Mouse (Mus musculus) hindbrain, embryonic 13.5 days (tissue): Measurements from ENCODE around the gene Kcnn3. TPM values are rescaled to one million over a fixed set of nuclear protein-coding genes. Genes with fewer than 3 reads are reported as not detected.
A peak's percentile ranks its signal among the peaks of the same experiment; 100 is the strongest.

Experiments used
- ATAC-seq: fragments of 200-750 bp; cut with Nextera tagmentation; 2 replicates; pipeline ENCODE4 v1.8.0; 2017; ENCODE audit warnings: moderate TSS enrichment; ENCODE audit not compliant: low FRiP score
- H3K27ac ChIP-seq: fragments of 300-500 bp; sonication (generic); 2 replicates; pipeline ENCODE4 v1.5.1; 2015; ENCODE audit warnings: inconsistent platforms, mild to moderate bottlenecking, moderate library complexity
- H3K27me3 ChIP-seq: fragments of 300-500 bp; sonication (generic); 2 replicates; pipeline ENCODE4 v1.6.1; 2015; ENCODE audit warnings: mild to moderate bottlenecking, inconsistent platforms
- H3K36me3 ChIP-seq: fragments of 300-500 bp; sonication (generic); 2 replicates; pipeline ENCODE4 v1.6.1; 2015; ENCODE audit warnings: mild to moderate bottlenecking, inconsistent platforms
- H3K4me1 ChIP-seq: fragments of 300-500 bp; sonication (generic); replicated peaks from 2 replicates; pipeline ENCODE4 v1.6.1; 2015; ENCODE audit warnings: inconsistent platforms
- H3K4me2 ChIP-seq: fragments of 300-500 bp; sonication (generic); 2 replicates; pipeline ENCODE4 v1.6.1; 2015; ENCODE audit warnings: inconsistent platforms, mild to moderate bottlenecking, moderate library complexity
- H3K4me3 ChIP-seq: fragments of 300-500 bp; sonication (generic); 2 replicates; pipeline ENCODE4 v1.5.1; 2015; ENCODE audit warnings: mild to moderate bottlenecking, inconsistent platforms
- H3K9ac ChIP-seq: fragments of 300-500 bp; sonication (generic); 2 replicates; pipeline ENCODE4 v1.6.1; 2015; ENCODE audit warnings: mild to moderate bottlenecking, inconsistent platforms
- H3K9me3 ChIP-seq: fragments of 300-500 bp; sonication (generic); 2 replicates; pipeline ENCODE4 v1.6.1; 2016; ENCODE audit warnings: inconsistent platforms
- WGBS: fragments of 180-500 bp; shearing (Covaris S2); methylation state at CpG from one replicate; pipeline ENCODE4 v1.1.7; 2015; 5-methylcytosine and 5-hydroxymethylcytosine counted together
- polyA plus RNA-seq: library from polyadenylated mRNA; unstranded; fragments of >200 nt; fragmentation: Nextera tagmentation; extraction: Ambion mirVana; gene quantifications from 2 replicates; pipeline ENCODE4 v1.2.1, GENCODE M21; 2015

Kcnn3 gene
- polyA plus RNA-seq, 1 experiment from 2014 or later, result 6.6 TPM

GRCm38 (mm10) chr3:89521503-89521854 lies 1.5 kb downstream of the Kcnn3 start:
- WGBS, result 12% methylated on average over 7 of the region's 7 CpGs
- peaks cover 30% of the 10 kb centered on the region for H3K27me3 ChIP-seq
- no peak for ATAC-seq
- peaks cover 7% of the 10 kb centered on the region; the same call in 1 of the 2 replicates for H3K9me3 ChIP-seq
- H3K4me2 ChIP-seq, result peak overlapping the region; percentile 87
- peaks cover 68% of the 10 kb centered on the region for H3K4me1 ChIP-seq
- H3K36me3 ChIP-seq, result no peaks in the 10 kb centered on the region
- no peak overlapping the region for H3K27ac ChIP-seq
- H3K9ac ChIP-seq, result peak overlapping the region; percentile 75
- H3K4me3 ChIP-seq, result peak overlapping the region; percentile 50

- Histone ChIP-seq H3K9ac (peak overlapping the region; percentile 75), H3K4me3 (peak overlapping the region; percentile 50), H3K9me3 (no peaks in the 10 kb centered on the region), H3K27ac (0 out of 2 replicates have a peak overlapping the region, but pooled peaks have one; percentile 25), H3K36me3 (no peaks in the 10 kb centered on the region), H3K27me3 (peaks cover 30% of the 10 kb centered on the region), H3K4me1 (peaks cover 74% of the 10 kb centered on the region), H3K4me2 (peak overlapping the region; percentile 87)
- ATAC-seq, result no peak
- WGBS, result 29% methylated on average over 6 of the region's 6 CpGs
These were observed 2.6 kb downstream of the Kcnn3 start for GRCm38 (mm10) chr3:89522450-89523128.

GRCm38 (mm10) chr3:89526298-89527090 lies 6.5 kb downstream of the Kcnn3 start:
- Histone ChIP-seq H3K27ac (peak overlapping the region; percentile 27; the same call in 1 of the 2 replicates), H3K9me3 (no peaks in the 10 kb centered on the region), H3K4me3 (no peak overlapping the region), H3K36me3 (no peaks in the 10 kb centered on the region), H3K9ac (peak overlapping the region; percentile 49), H3K27me3 (peaks cover 30% of the 10 kb centered on the region), H3K4me2 (peak overlapping the region; percentile 27), H3K4me1 (peaks cover 53% of the 10 kb centered on the region)
- no peak for ATAC-seq
- WGBS, result 66% methylated on average over 17 of the region's 17 CpGs

DNA sequence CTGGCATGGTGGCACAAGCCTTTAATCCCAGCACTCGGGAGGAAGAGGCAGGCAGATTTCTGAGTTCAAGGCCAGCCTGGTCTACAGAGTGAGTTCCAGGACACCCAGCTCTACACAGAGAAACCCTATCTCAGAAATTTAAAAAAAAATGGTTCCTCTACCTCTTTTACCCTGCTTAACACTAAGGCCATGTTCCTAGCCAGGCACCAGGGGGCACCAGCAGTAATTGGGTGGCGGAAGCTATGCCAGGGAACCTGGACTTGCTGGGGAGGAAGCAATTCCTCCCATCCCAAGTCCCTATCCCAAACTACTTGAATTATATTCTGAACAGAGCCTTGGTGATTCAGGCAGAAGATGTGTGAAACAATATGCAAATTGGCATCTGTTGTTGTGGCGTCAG lies 9.8 kb downstream of the Kcnn3 start:
- Histone ChIP-seq H3K4me2 (no peak overlapping the region), H3K4me1 (peaks cover 25% of the 10 kb centered on the region), H3K27ac (no peak overlapping the region), H3K9me3 (no peaks in the 10 kb centered on the region), H3K4me3 (no peak overlapping the region), H3K36me3 (no peaks in the 10 kb centered on the region), H3K9ac (no peak overlapping the region), H3K27me3 (0 out of 2 replicates have a peak, but pooled peaks cover 3% of the 10 kb centered on the region)
- 65% methylated on average over 3 of the region's 3 CpGs for WGBS
- ATAC-seq, result no peak

DNA sequence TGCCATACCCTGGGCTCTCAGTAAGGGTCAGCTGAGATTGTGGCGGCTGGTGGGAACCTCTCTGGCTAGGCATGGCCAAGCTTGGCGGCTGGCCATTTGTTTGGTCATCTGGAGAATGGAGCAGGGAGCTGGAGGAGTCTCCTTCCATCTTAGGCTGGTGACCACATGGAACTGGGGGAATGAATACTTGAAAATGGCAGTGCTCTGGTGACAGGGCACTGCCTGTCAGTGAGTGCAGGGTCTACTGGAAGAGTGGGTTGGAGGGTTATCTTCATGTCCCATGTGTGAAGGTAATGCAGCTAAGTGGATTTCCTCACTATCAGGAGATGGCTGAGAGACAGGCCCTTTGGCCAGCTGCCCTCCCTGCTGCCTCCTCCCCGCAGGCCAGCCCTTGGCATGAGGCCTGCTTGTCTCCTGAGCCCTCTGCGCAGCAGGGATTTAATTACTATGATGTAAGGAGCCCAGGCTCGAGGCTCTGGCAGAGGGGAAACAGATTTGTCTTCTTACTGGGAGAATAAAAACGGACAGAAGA lies 14.7 kb downstream of the Kcnn3 start:
- Histone ChIP-seq H3K4me3 (no peak overlapping the region), H3K4me1 (peaks cover 8% of the 10 kb centered on the region), H3K9ac (no peak overlapping the region), H3K9me3 (no peaks in the 10 kb centered on the region), H3K36me3 (no peaks in the 10 kb centered on the region), H3K27me3 (no peaks in the 10 kb centered on the region), H3K27ac (no peak overlapping the region), H3K4me2 (no peak overlapping the region)
- WGBS, result 48% methylated on average over 6 of the region's 6 CpGs
- peak; percentile 61; the same call in 1 of the 2 replicates for ATAC-seq

DNA sequence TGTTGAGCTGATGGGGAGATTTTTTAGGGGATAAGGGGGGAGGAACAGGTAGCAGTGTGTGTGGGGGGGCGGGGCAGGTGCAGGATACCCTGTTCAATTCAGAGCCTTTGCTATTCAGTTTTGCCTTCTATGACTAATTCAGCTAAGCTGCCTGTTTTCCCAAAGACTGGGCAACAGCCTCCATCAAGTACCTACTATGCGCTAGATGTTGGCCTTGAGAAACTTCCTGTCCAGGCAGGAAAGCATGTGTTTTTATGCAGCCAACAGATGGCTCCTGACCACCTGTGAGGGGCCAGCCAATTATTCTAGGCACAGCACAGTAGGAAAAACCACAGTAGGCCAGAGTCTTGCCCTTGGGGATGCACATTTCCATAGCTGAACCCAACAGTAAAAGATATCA lies 15.2 kb downstream of the Kcnn3 start:
- Histone ChIP-seq H3K4me3 (no peak overlapping the region), H3K27me3 (no peaks in the 10 kb centered on the region), H3K27ac (no peak overlapping the region), H3K4me1 (peaks cover 13% of the 10 kb centered on the region), H3K9me3 (no peaks in the 10 kb centered on the region), H3K4me2 (no peak overlapping the region), H3K36me3 (no peaks in the 10 kb centered on the region), H3K9ac (no peak overlapping the region)
- 93% methylated on average over 2 of the region's 2 CpGs for WGBS
- ATAC-seq, result no peak

GRCm38 (mm10) chr3:89539036-89539739 lies 19.2 kb downstream of the Kcnn3 start:
- Histone ChIP-seq H3K9ac (no peak overlapping the region), H3K36me3 (no peaks in the 10 kb centered on the region), H3K27me3 (no peaks in the 10 kb centered on the region), H3K4me3 (no peak overlapping the region), H3K4me1 (peaks cover 36% of the 10 kb centered on the region), H3K4me2 (no peak overlapping the region), H3K9me3 (no peaks in the 10 kb centered on the region), H3K27ac (no peak overlapping the region)
- ATAC-seq, result no peak
- 77% methylated on average over 10 of the region's 10 CpGs for WGBS

DNA sequence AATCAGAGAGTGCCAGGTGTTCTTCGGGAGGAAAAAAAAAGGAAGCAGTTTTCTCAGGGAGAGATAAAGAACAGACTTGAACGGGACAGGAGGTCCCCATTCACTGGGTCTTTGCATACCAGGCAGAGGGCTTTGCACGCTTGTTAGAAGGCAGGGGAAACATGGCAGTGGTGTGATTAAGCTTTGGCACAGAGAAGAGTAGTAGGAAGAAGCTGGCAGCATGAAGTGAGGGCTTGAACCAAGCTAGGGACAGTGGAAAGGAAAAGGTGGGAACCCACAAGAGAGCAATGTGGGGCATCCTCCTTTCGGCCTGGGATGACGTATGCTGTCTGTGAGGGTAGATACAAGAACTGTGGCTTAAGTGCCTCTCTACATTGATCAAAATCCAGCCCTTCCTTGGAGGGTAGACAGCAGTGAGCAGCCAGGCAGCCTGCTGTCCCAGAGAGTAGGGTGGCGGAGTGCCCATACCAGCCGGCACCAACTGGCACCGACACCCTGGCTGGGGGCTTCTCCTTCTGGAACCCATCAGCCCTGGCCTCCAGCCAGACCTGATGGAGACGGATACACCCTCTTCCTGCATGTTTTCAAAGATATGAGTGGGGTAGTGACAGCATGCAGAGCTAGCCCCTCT lies 19.9 kb downstream of the Kcnn3 start:
- no peak for ATAC-seq
- Histone ChIP-seq H3K27ac (peak overlapping the region; percentile 48; the same call in 1 of the 2 replicates), H3K4me3 (no peak overlapping the region), H3K4me2 (no peak overlapping the region), H3K27me3 (no peaks in the 10 kb centered on the region), H3K4me1 (peaks cover 33% of the 10 kb centered on the region), H3K36me3 (no peaks in the 10 kb centered on the region), H3K9ac (no peak overlapping the region), H3K9me3 (no peaks in the 10 kb centered on the region)
- WGBS, result 61% methylated on average over 9 of the region's 9 CpGs

DNA sequence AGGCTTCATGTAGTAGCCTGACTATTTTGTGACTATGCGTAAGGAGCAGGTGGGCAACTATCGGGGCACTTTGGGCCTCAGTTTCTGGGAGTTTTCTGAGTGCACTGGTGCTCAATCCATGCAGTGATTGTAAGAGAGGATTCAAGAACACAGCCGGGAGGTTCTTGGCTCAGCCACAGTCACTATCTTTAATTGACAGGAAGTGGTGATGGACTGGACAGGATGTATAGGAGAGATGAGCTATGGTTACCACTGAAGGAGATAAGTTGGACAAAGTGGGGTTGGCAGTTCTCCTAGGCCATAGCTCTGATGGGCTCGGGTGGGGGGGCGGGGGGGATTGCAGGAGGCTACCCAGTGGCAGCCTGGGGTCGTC lies 20.4 kb downstream of the Kcnn3 start:
- H3K27me3 ChIP-seq, result no peaks in the 10 kb centered on the region
- no peak overlapping the region for H3K4me3 ChIP-seq
- H3K9me3 ChIP-seq, result no peaks in the 10 kb centered on the region
- no peak for ATAC-seq
- H3K4me2 ChIP-seq, result no peak overlapping the region
- no peak overlapping the region for H3K27ac ChIP-seq
- peaks cover 28% of the 10 kb centered on the region for H3K4me1 ChIP-seq
- WGBS, result 86% methylated on average over 6 of the region's 6 CpGs
- no peaks in the 10 kb centered on the region for H3K36me3 ChIP-seq
- H3K9ac ChIP-seq, result no peak overlapping the region

DNA sequence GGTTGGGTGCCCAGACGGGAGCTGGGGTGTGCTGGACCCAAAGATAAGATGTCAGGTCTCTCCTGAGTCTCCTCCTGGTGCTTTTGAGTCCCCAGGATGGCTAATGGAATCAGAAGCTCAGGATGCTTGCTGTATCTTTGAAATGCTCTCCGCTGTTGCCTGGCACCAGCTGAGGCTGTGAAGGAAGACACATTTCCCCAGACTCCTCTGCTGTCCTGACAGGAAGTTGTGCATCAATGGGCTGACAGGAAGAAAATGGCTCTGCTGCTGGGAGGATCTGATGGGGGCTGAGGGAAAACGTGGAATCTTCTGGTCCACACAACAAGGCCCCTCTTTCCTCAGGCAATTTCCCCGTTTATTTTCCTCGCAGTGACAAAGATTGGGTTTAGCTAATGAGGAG lies 27.0 kb downstream of the Kcnn3 start:
- no peak for ATAC-seq
- 53% methylated on average over 5 of the region's 5 CpGs for WGBS
- Histone ChIP-seq H3K9me3 (no peaks in the 10 kb centered on the region), H3K9ac (0 out of 2 replicates have a peak overlapping the region, but pooled peaks have one; percentile 49), H3K4me2 (no peak overlapping the region), H3K27ac (peak overlapping the region; percentile 42), H3K4me3 (no peak overlapping the region), H3K36me3 (no peaks in the 10 kb centered on the region), H3K27me3 (no peaks in the 10 kb centered on the region), H3K4me1 (peaks cover 32% of the 10 kb centered on the region)

DNA sequence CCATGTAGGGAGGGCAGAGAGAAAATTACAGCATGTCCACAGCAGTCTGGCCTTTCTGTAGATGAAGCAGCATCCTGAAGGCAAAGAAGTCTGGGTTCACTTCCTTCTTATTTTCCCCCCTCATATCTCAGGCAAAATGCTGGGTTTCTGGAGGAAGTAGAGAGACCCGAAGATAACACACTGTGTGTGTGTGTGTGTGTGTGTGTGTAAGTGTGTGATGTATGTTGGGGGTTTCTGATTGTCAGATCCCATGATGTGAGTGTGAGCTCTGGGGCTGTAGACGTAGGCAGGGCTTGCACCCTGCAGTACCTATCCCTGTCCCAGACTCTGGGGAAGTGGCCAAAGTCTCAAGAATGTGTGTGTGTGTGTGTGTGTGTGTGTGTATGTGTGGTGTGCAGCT lies 28.8 kb downstream of the Kcnn3 start:
- no peak for ATAC-seq
- no peak overlapping the region for H3K9ac ChIP-seq

DNA sequence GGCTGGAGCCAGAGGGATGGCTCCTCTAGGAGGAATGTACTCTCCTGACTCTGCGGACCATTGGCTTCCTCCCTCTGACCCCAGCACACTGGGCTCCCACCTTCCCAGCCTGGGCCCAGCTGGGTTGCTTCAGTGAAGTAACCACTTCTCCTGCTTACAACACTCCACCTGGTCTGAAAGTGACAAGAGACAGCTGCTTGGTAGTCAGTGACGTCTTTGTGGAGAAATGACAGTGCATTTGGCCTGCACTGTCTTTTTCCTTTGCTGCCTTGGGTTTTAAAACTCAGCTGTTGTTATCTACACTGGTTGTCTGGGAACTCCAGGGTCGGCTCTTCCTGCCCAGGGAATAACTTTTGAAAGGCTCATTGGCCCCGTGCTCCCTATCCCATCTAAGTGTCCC lies 29.5 kb downstream of the Kcnn3 start:
- Histone ChIP-seq H3K27me3 (no peaks in the 10 kb centered on the region), H3K4me1 (peaks cover 22% of the 10 kb centered on the region), H3K4me3 (no peak overlapping the region), H3K36me3 (no peaks in the 10 kb centered on the region), H3K9ac (no peak overlapping the region), H3K4me2 (no peak overlapping the region), H3K9me3 (no peaks in the 10 kb centered on the region), H3K27ac (no peak overlapping the region)
- no peak for ATAC-seq
- WGBS, result 66% methylated on average over 4 of the region's 4 CpGs

More for the DNA sequence above, 28.8 kb downstream of the Kcnn3 start:
- Histone ChIP-seq H3K4me2 (no peak overlapping the region), H3K27me3 (no peaks in the 10 kb centered on the region), H3K36me3 (no peaks in the 10 kb centered on the region), H3K27ac (no peak overlapping the region), H3K4me1 (peaks cover 22% of the 10 kb centered on the region), H3K4me3 (no peak overlapping the region), H3K9me3 (no peaks in the 10 kb centered on the region)
- WGBS, result 86% methylated on average over 2 of the region's 2 CpGs
